Mouse (Mus musculus): Measurements from ENCODE around the gene Lmntd1.

Gene Lmntd1

GRCm38 (mm10) chr6:145564671-145565070 lies 49.4 kb downstream of the Lmntd1 start:
- no peak for DNase-seq (ENCODE audit: low spot score in 2 of 2)

GRCm38 (mm10) chr6:145557059-145557992 lies 56.8 kb downstream of the Lmntd1 start:
- no peak for DNase-seq (ENCODE audit: low spot score in 2 of 2)

GRCm38 (mm10) chr6:145553226-145553625 lies 60.9 kb downstream of the Lmntd1 start:
- DNase-seq (ENCODE audit: low spot score in 2 of 2), result no peak

- no peak for DNase-seq (ENCODE audit: low spot score in 2 of 2)
Observed at GRCm38 (mm10) chr6:145552817-145553216, 61.3 kb downstream of the Lmntd1 start.

GRCm38 (mm10) chr6:145550993-145551392 lies 63.1 kb downstream of the Lmntd1 start:
- no peak for DNase-seq (ENCODE audit: low spot score in 2 of 2)

- DNase-seq (ENCODE audit: low spot score in 2 of 2), result no peak
Observed at GRCm38 (mm10) chr6:145545927-145546641, 68.0 kb downstream of the Lmntd1 start.

GRCm38 (mm10) chr6:145544838-145545237 lies 69.3 kb downstream of the Lmntd1 start:
- DNase-seq (ENCODE audit: low spot score in 2 of 2), result no peak

- DNase-seq (ENCODE audit: low spot score in 2 of 2), result no peak
Observed at GRCm38 (mm10) chr6:145544304-145544703, 69.8 kb downstream of the Lmntd1 start.

- DNase-seq (ENCODE audit: low spot score in 2 of 2), result no peak
Observed at GRCm38 (mm10) chr6:145539568-145539859, 74.6 kb downstream of the Lmntd1 start.

- no peak for DNase-seq (ENCODE audit: low spot score in 2 of 2)
Observed at GRCm38 (mm10) chr6:145538787-145539567, 75.1 kb downstream of the Lmntd1 start.

GRCm38 (mm10) chr6:145530464-145530863 lies 83.7 kb downstream of the Lmntd1 start:
- DNase-seq (ENCODE audit: low spot score in 2 of 2), result no peak

- DNase-seq (ENCODE audit: low spot score in 2 of 2), result no peak
Observed at GRCm38 (mm10) chr6:145523337-145523736, 90.8 kb downstream of the Lmntd1 start.

- DNase-seq (ENCODE audit: low spot score in 2 of 2), result no peak
Observed at GRCm38 (mm10) chr6:145522617-145523016, 91.5 kb downstream of the Lmntd1 start.

GRCm38 (mm10) chr6:145517002-145517401 lies 97.1 kb downstream of the Lmntd1 start:
- DNase-seq (ENCODE audit: low spot score in 2 of 2), result no peak

- DNase-seq (ENCODE audit: low spot score in 2 of 2), result peak in 1 of 2 experiments; percentile 34
Observed at GRCm38 (mm10) chr6:145515859-145516581, 98.1 kb downstream of the Lmntd1 start.

GRCm38 (mm10) chr6:145511265-145511664 lies 102.9 kb downstream of the Lmntd1 start:
- no peak for DNase-seq (ENCODE audit: low spot score in 2 of 2)

- DNase-seq (ENCODE audit: low spot score in 2 of 2), result no peak
Observed at GRCm38 (mm10) chr6:145508828-145509227, 105.3 kb downstream of the Lmntd1 start.

GRCm38 (mm10) chr6:145501751-145502150 lies 112.4 kb downstream of the Lmntd1 start:
- no peak for DNase-seq (ENCODE audit: low spot score in 2 of 2)

GRCm38 (mm10) chr6:145499574-145500546 lies 114.3 kb downstream of the Lmntd1 start:
- no peak for DNase-seq (ENCODE audit: low spot score in 2 of 2)

- DNase-seq (ENCODE audit: low spot score in 2 of 2), result no peak
Observed at GRCm38 (mm10) chr6:145495731-145496130, 118.4 kb downstream of the Lmntd1 start.
